Mouse (Mus musculus) lung, adult 2 months (tissue): ENCODE results near the gene Slc12a5. TPM values are rescaled to one million over a fixed set of nuclear protein-coding genes. Genes with fewer than 3 reads are reported as not detected.

ENCODE experiments used
- DNase-seq: peaks from one replicate; pipeline ENCODE4 v3.0.0; 2022
- H3K4me1 ChIP-seq: fragments of 200-500 bp; 2 replicates; pipeline ENCODE4 v1.6.1; 2011; ENCODE audit warnings: low read length; ENCODE audit not compliant: control insufficient read depth, insufficient read depth
- H3K4me3 ChIP-seq: fragments of 200-500 bp; replicated peaks from 2 replicates; pipeline ENCODE3; 2011; ENCODE audit warnings: low read depth, mild to moderate bottlenecking, control low read depth, low read length; ENCODE audit errors: extremely low read depth
- CTCF ChIP-seq: fragments of 200-500 bp; IDR thresholded peaks from 2 replicates; pipeline ENCODE4 v1.5.1; 2011; ENCODE audit warnings: mild to moderate bottlenecking, low read length, control low read depth; ENCODE audit not compliant: insufficient read depth
- POLR2A ChIP-seq: fragments of 200-500 bp; IDR thresholded peaks from 2 replicates; pipeline ENCODE4 v1.6.1; 2011; ENCODE audit warnings: low read depth, mild to moderate bottlenecking, control low read depth, low read length, borderline replicate concordance; ENCODE audit errors: extremely low read depth
- WGBS: fragments of 180-500 bp; shearing (Covaris S2); methylation state at CpG from one replicate; pipeline ENCODE4 v1.1.7; 2018; 5-methylcytosine and 5-hydroxymethylcytosine counted together
- polyA plus RNA-seq: library from polyadenylated mRNA; depleted of rRNA; stranded (reverse); fragments of >200 nt; gene quantifications from 2 replicates; pipeline ENCODE4 v1.2.3, GENCODE M21; 2012

Gene Slc12a5
- polyA plus RNA-seq, 1 experiment, result 3.6 TPM

- Histone ChIP-seq H3K4me3 (no peak overlapping the region), H3K4me1 (peaks cover 5% of the 10 kb centered on the region; the same call in 1 of the 2 replicates)
- TF ChIP-seq CTCF (no peak), POLR2A (no peak)
- 62% methylated on average over 21 of the region's 21 CpGs for WGBS
- no peak for DNase-seq
Measured at GRCm38 (mm10) chr2:164994659-164995428, 34.2 kb downstream of the Slc12a5 start.

GRCm38 (mm10) chr2:164995976-164996375, 35.4 kb downstream of the Slc12a5 start:
- H3K4me1 ChIP-seq, result peaks cover 5% of the 10 kb centered on the region; the same call in 1 of the 2 replicates
- H3K4me3 ChIP-seq, result no peak overlapping the region
- DNase-seq, result no peak
- WGBS, result 81% methylated on average over 11 of the region's 11 CpGs
- TF ChIP-seq POLR2A (no peak), CTCF (no peak)

- TF ChIP-seq POLR2A (no peak), CTCF (no peak)
- peaks cover 5% of the 10 kb centered on the region; the same call in 1 of the 2 replicates for H3K4me1 ChIP-seq
- DNase-seq, result no peak
- H3K4me3 ChIP-seq, result peak overlapping the region; percentile 9
- WGBS, result 9% methylated on average over 49 of the region's 49 CpGs
Measured at GRCm38 (mm10) chr2:164996848-164997720, 36.5 kb downstream of the Slc12a5 start.

GRCm38 (mm10) chr2:164997721-164998428, 37.3 kb downstream of the Slc12a5 start:
- peak; percentile 45 for DNase-seq
- peak overlapping the region; percentile 17 for H3K4me3 ChIP-seq
- WGBS, result under 1% methylated on average over 52 of the region's 52 CpGs
- no peak for TF ChIP-seq POLR2A
- TF ChIP-seq CTCF, result no peak
- H3K4me1 ChIP-seq, result peaks cover 5% of the 10 kb centered on the region; the same call in 1 of the 2 replicates

GRCm38 (mm10) chr2:165001958-165002357, 41.4 kb downstream of the Slc12a5 start:
- Histone ChIP-seq H3K4me1 (peaks cover 5% of the 10 kb centered on the region; the same call in 1 of the 2 replicates), H3K4me3 (no peak overlapping the region)
- 90% methylated on average over 13 of the region's 13 CpGs for WGBS
- no peak for DNase-seq
- TF ChIP-seq POLR2A, result no peak
- TF ChIP-seq CTCF, result no peak

- Histone ChIP-seq H3K4me3 (no peak overlapping the region), H3K4me1 (peaks cover 5% of the 10 kb centered on the region; the same call in 1 of the 2 replicates)
- DNase-seq, result no peak
- TF ChIP-seq POLR2A (no peak), CTCF (no peak)
- WGBS, result 91% methylated on average over 3 of the region's 3 CpGs
Measured at GRCm38 (mm10) chr2:165003108-165003507, 42.5 kb downstream of the Slc12a5 start.

GRCm38 (mm10) chr2:165004237-165004636, 43.6 kb downstream of the Slc12a5 start:
- TF ChIP-seq CTCF (no peak), POLR2A (no peak)
- H3K4me1 ChIP-seq, result no peaks in the 10 kb centered on the region
- H3K4me3 ChIP-seq, result no peak overlapping the region
- 82% methylated on average over 10 of the region's 10 CpGs for WGBS
- no peak for DNase-seq

- TF ChIP-seq CTCF, result no peak
- TF ChIP-seq POLR2A, result no peak
- no peak for DNase-seq
- H3K4me1 ChIP-seq, result no peaks in the 10 kb centered on the region
- H3K4me3 ChIP-seq, result no peak overlapping the region
- WGBS, result 94% methylated on average over 4 of the region's 4 CpGs
Measured at GRCm38 (mm10) chr2:165006813-165007212, 46.2 kb downstream of the Slc12a5 start.

GRCm38 (mm10) chr2:165007986-165008385, 47.4 kb downstream of the Slc12a5 start:
- Histone ChIP-seq H3K4me1 (no peaks in the 10 kb centered on the region), H3K4me3 (no peak overlapping the region)
- TF ChIP-seq CTCF, result no peak
- no peak for TF ChIP-seq POLR2A
- DNase-seq, result no peak
- WGBS, result 95% methylated on average over 1 of the region's 1 CpGs
